Mouse (Mus musculus) stomach, embryonic 16.5 days (tissue): ENCODE measurements around the gene Scyl3. TPM values are rescaled to one million over a fixed set of nuclear protein-coding genes. Genes with fewer than 3 reads are reported as not detected.

Experiments
- ATAC-seq: fragments of 200-750 bp; cut with Nextera tagmentation; 2 replicates; pipeline ENCODE4 v1.8.0; 2017; ENCODE audit warnings: moderate number of reproducible peaks, moderate TSS enrichment; ENCODE audit not compliant: insufficient read depth, low FRiP score
- H3K27ac ChIP-seq: fragments of 300-500 bp; sonication (generic); 2 replicates; pipeline ENCODE4 v1.5.1; 2014; ENCODE audit warnings: low read length
- H3K27me3 ChIP-seq: fragments of 300-500 bp; sonication (generic); 2 replicates; pipeline ENCODE4 v1.6.1; 2014; ENCODE audit warnings: low read length, control low read depth, mixed read lengths; ENCODE audit not compliant: control insufficient read depth, insufficient read depth
- H3K36me3 ChIP-seq: fragments of 300-500 bp; sonication (generic); 2 replicates; pipeline ENCODE4 v1.6.1; 2014; ENCODE audit warnings: low read length; ENCODE audit not compliant: control insufficient read depth, insufficient read depth
- H3K4me1 ChIP-seq: fragments of 300-500 bp; sonication (generic); 2 replicates; pipeline ENCODE4 v1.6.1; 2014; ENCODE audit warnings: low read length, control low read depth, mixed read lengths; ENCODE audit not compliant: control insufficient read depth, insufficient read depth
- H3K4me2 ChIP-seq: fragments of 300-500 bp; sonication (generic); 2 replicates; pipeline ENCODE4 v1.6.1; 2014; ENCODE audit warnings: low read depth, low read length, mixed read lengths
- H3K4me3 ChIP-seq: fragments of 300-500 bp; sonication (generic); replicated peaks from 2 replicates; pipeline ENCODE4 v1.5.1; 2014; ENCODE audit warnings: mild to moderate bottlenecking, low read length
- H3K9ac ChIP-seq: fragments of 300-500 bp; sonication (generic); 2 replicates; pipeline ENCODE4 v1.6.1; 2014; ENCODE audit warnings: low read length
- H3K9me3 ChIP-seq: fragments of 300-500 bp; sonication (generic); replicated peaks from 2 replicates; pipeline ENCODE4 v1.6.1; 2016; ENCODE audit warnings: low read length, control low read depth; ENCODE audit not compliant: control insufficient read depth
- WGBS: fragments of 180-500 bp; shearing (Covaris S2); extraction: QIAGEN DNeasy Blood & Tissue Kit; methylation state at CpG from one replicate; pipeline ENCODE4 v1.1.7; 2014; 5-methylcytosine and 5-hydroxymethylcytosine counted together
- polyA plus RNA-seq: library from polyadenylated mRNA; unstranded; fragments of >200 nt; fragmentation: Nextera tagmentation; extraction: Ambion mirVana; gene quantifications from 2 replicates; pipeline ENCODE4 v1.2.1, GENCODE M21; 2015

The Scyl3 gene
- polyA plus RNA-seq, result 14.6 and 16.8 TPM in 2 replicates

GRCm38 (mm10) chr1:163928846-163929245, at the start of gene Scyl3:
Gene Scyl3, plus strand, starts transcription at chr1:163929100.
- peak within 1 kb of the TSS; percentile 57 for H3K4me2 ChIP-seq
- H3K4me3 ChIP-seq, result peak within 1 kb of the TSS; percentile 92
- H3K9ac ChIP-seq, result peak within 1 kb of the TSS; percentile 93
- 71% methylated on average over 7 of the region's 7 CpGs for WGBS
- no peaks in the 10 kb centered on the region for H3K9me3 ChIP-seq
- peaks cover 7% of the 10 kb centered on the region for H3K4me1 ChIP-seq
- no peaks in the 10 kb centered on the region for H3K27me3 ChIP-seq
- no peak for ATAC-seq
- H3K27ac ChIP-seq, result peak within 1 kb of the TSS; percentile 87; the same call in 1 of the 2 replicates
- H3K36me3 ChIP-seq, result 0 out of 2 replicates have a peak, but pooled peaks cover 4% of the 10 kb centered on the region

- ATAC-seq, result no peak
- Histone ChIP-seq H3K4me2 (no peak overlapping the region), H3K4me1 (no peaks in the 10 kb centered on the region), H3K9ac (no peak overlapping the region), H3K9me3 (no peaks in the 10 kb centered on the region), H3K4me3 (no peak overlapping the region), H3K36me3 (no peaks in the 10 kb centered on the region), H3K27ac (no peak overlapping the region), H3K27me3 (no peaks in the 10 kb centered on the region)
Measured at GRCm38 (mm10) chr1:163889629-163890028, 39.3 kb upstream of the Scyl3 start.

- WGBS, result 93% methylated on average over 5 of the region's 5 CpGs
- Histone ChIP-seq H3K4me2 (no peak overlapping the region), H3K36me3 (no peaks in the 10 kb centered on the region), H3K9ac (no peak overlapping the region), H3K27me3 (no peaks in the 10 kb centered on the region), H3K4me1 (no peaks in the 10 kb centered on the region), H3K9me3 (no peaks in the 10 kb centered on the region), H3K27ac (no peak overlapping the region), H3K4me3 (no peak overlapping the region)
- no peak for ATAC-seq
Measured at GRCm38 (mm10) chr1:163893294-163893693, 35.6 kb upstream of the Scyl3 start.

- Histone ChIP-seq H3K27ac (no peak overlapping the region), H3K36me3 (no peaks in the 10 kb centered on the region), H3K4me3 (no peak overlapping the region), H3K9me3 (no peaks in the 10 kb centered on the region), H3K4me1 (no peaks in the 10 kb centered on the region), H3K27me3 (no peaks in the 10 kb centered on the region), H3K4me2 (no peak overlapping the region), H3K9ac (no peak overlapping the region)
- WGBS, result 78% methylated on average over 11 of the region's 11 CpGs
- ATAC-seq, result no peak
Measured at GRCm38 (mm10) chr1:163893774-163894527, 34.9 kb upstream of the Scyl3 start.

GRCm38 (mm10) chr1:163898291-163898764, 30.6 kb upstream of the Scyl3 start:
- H3K4me2 ChIP-seq, result no peak overlapping the region
- H3K4me1 ChIP-seq, result no peaks in the 10 kb centered on the region
- H3K9ac ChIP-seq, result no peak overlapping the region
- H3K27me3 ChIP-seq, result no peaks in the 10 kb centered on the region
- WGBS, result 54% methylated on average over 5 of the region's 5 CpGs
- no peak overlapping the region for H3K4me3 ChIP-seq
- no peak for ATAC-seq
- no peak overlapping the region for H3K27ac ChIP-seq
- H3K9me3 ChIP-seq, result no peaks in the 10 kb centered on the region
- no peaks in the 10 kb centered on the region for H3K36me3 ChIP-seq

GRCm38 (mm10) chr1:163899575-163899974, 29.3 kb upstream of the Scyl3 start:
- 84% methylated on average over 2 of the region's 2 CpGs for WGBS
- no peaks in the 10 kb centered on the region for H3K9me3 ChIP-seq
- H3K4me3 ChIP-seq, result no peak overlapping the region
- H3K4me1 ChIP-seq, result no peaks in the 10 kb centered on the region
- H3K36me3 ChIP-seq, result no peaks in the 10 kb centered on the region
- no peak overlapping the region for H3K4me2 ChIP-seq
- no peak overlapping the region for H3K9ac ChIP-seq
- ATAC-seq, result no peak
- H3K27ac ChIP-seq, result no peak overlapping the region
- H3K27me3 ChIP-seq, result no peaks in the 10 kb centered on the region

- H3K36me3 ChIP-seq, result no peaks in the 10 kb centered on the region
- H3K9me3 ChIP-seq, result no peaks in the 10 kb centered on the region
- no peak overlapping the region for H3K9ac ChIP-seq
- no peak overlapping the region for H3K4me2 ChIP-seq
- no peaks in the 10 kb centered on the region for H3K4me1 ChIP-seq
- no peak overlapping the region for H3K27ac ChIP-seq
- H3K4me3 ChIP-seq, result no peak overlapping the region
- H3K27me3 ChIP-seq, result no peaks in the 10 kb centered on the region
- ATAC-seq, result no peak
- WGBS, result 83% methylated on average over 2 of the region's 2 CpGs
Measured at GRCm38 (mm10) chr1:163900168-163900567, 28.7 kb upstream of the Scyl3 start.

GRCm38 (mm10) chr1:163903411-163903810, 25.5 kb upstream of the Scyl3 start:
- H3K4me3 ChIP-seq, result no peak overlapping the region
- no peaks in the 10 kb centered on the region for H3K9me3 ChIP-seq
- H3K36me3 ChIP-seq, result no peaks in the 10 kb centered on the region
- H3K4me2 ChIP-seq, result no peak overlapping the region
- no peak overlapping the region for H3K9ac ChIP-seq
- H3K27me3 ChIP-seq, result no peaks in the 10 kb centered on the region
- 91% methylated on average over 3 of the region's 3 CpGs for WGBS
- no peak for ATAC-seq
- H3K4me1 ChIP-seq, result peaks cover 3% of the 10 kb centered on the region; the same call in 1 of the 2 replicates
- no peak overlapping the region for H3K27ac ChIP-seq

- H3K27ac ChIP-seq, result no peak overlapping the region
- no peaks in the 10 kb centered on the region for H3K27me3 ChIP-seq
- H3K4me1 ChIP-seq, result peaks cover 3% of the 10 kb centered on the region; the same call in 1 of the 2 replicates
- ATAC-seq, result no peak
- H3K4me2 ChIP-seq, result no peak overlapping the region
- no peaks in the 10 kb centered on the region for H3K36me3 ChIP-seq
- H3K9ac ChIP-seq, result no peak overlapping the region
- no peak overlapping the region for H3K4me3 ChIP-seq
- whole genome bisulfite sequencing, result 27% methylated on average over 4 of the region's 4 CpGs
- H3K9me3 ChIP-seq, result no peaks in the 10 kb centered on the region
Measured at GRCm38 (mm10) chr1:163907007-163907811, 21.7 kb upstream of the Scyl3 start.
